Mouse (Mus musculus): ENCODE measurements at regions not wholly inside any gene's neighbourhood (a gene's known extent, or its start where the extent isn't known, plus 50 kb on each side); places are given as distances from the start of the nearest gene placed in this dataset.

DNA sequence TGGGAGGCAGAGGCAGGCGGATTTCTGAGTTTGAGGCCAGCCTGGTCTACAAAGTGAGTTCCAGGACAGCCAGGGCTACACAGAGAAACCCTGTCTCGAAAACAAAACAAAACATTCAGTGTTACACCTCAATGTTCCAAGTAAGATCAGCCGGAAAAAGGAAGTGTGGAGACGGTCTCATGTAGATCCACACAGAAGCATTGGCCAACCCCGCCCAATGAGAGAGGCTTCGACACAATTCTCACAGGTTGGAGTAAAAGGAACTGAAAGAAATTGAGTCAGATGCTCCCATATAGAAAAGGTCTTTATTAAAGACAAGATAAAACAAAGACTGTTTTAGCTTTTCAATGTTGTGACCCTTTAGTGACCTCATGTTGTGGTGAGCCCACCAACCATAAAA lies 190.3 kb upstream of the Mkln1 start:
- H3K9ac ChIP-seq (ENCODE audit: low read length), result no peak overlapping the region
- H3K9me3 ChIP-seq (replicated peaks; ENCODE audit: control insufficient read depth, low read length), result no peaks in the 10 kb centered on the region
- H3K4me3 ChIP-seq (ENCODE audit: low read depth, low read length), result no peak overlapping the region
- DNase-seq (ENCODE audit: low spot score) (no peak), ATAC-seq (no peak)
- no peak overlapping the region for H3K27ac ChIP-seq (ENCODE audit: low read depth, low read length)
- no peak overlapping the region for H3K4me2 ChIP-seq (ENCODE audit: low read length)
- H3K36me3 ChIP-seq (ENCODE audit: control insufficient read depth, insufficient read depth, low read length), result no peaks in the 10 kb centered on the region
- H3K27me3 ChIP-seq (replicated peaks; ENCODE audit: control insufficient read depth, insufficient read depth, low read length), result no peaks in the 10 kb centered on the region
- 93% methylated on average over 6 of the region's 6 CpGs for WGBS
- H3K4me1 ChIP-seq (ENCODE audit: control insufficient read depth, insufficient read depth, low read length), result no peaks in the 10 kb centered on the region

DNA sequence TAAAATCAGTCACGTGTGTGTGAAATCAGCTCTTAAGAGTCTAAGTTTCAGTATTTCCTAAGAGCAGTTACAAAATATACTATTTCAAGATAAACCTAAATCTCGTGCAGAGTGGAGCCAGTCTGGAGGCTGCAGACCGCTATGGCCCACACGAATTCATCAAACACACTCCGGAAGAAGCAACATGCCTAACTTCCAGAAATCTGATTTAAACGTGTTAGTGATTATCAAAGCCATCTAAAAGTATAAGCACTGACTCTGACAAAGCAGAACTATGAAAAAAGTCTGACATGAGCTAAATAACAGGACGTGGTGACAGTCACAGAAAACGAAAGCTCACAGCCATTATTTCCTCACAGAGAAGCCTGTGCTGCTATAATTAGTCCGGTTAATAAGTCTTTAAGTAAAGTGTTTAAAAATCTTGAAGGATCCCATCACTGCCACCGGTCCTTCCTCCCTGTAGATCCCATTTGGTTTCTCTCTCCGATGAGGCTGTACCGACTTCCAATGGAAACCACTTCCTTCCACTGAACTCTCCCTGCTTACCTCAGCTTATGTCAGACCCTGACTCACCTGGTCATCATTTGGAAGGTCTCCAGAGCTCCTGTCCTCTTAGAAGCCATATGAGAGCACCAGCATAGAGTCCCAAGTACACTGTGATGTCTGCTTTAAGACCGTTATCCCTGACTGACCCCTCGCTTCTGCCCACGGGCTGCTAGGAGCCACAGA lies 189.0 kb upstream of the Mkln1 start:
- H3K4me3 ChIP-seq (ENCODE audit: low read depth, low read length), result no peak overlapping the region
- H3K9ac ChIP-seq (ENCODE audit: low read length), result no peak overlapping the region
- no peaks in the 10 kb centered on the region for H3K9me3 ChIP-seq (replicated peaks; ENCODE audit: control insufficient read depth, low read length)
- H3K36me3 ChIP-seq (ENCODE audit: control insufficient read depth, insufficient read depth, low read length), result no peaks in the 10 kb centered on the region
- no peak overlapping the region for H3K27ac ChIP-seq (ENCODE audit: low read depth, low read length)
- WGBS, result 84% methylated on average over 15 of the region's 15 CpGs
- H3K4me2 ChIP-seq (ENCODE audit: low read length), result no peak overlapping the region
- H3K4me1 ChIP-seq (ENCODE audit: control insufficient read depth, insufficient read depth, low read length), result no peaks in the 10 kb centered on the region
- DNase-seq (ENCODE audit: low spot score) (no peak), ATAC-seq (no peak)
- no peaks in the 10 kb centered on the region for H3K27me3 ChIP-seq (replicated peaks; ENCODE audit: control insufficient read depth, insufficient read depth, low read length)

DNA sequence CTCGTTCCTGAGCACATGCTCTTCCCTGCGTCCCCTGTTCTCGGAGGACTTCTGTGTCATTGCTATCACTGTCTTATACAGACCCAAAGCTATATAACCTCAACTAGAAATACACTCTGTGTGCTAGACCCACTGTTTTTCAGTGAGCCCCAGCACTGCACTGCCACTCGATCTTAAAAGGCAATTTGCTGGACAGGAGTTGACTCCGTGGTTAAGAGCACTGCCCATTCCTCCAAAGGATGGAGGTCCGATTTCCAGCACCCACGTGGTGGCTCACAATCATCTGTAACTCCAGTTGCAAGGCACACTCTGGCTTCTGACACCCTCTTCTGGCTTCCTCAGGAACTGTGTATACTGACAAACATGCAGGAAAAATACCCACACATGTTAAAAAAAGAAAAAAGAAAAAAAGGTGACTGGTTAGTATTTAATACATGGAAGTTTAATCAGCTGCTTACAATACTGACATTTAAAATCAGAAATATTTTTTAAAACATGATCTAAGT lies 188.3 kb upstream of the Mkln1 start:
- DNase-seq (ENCODE audit: low spot score), result no peak
- WGBS, result 74% methylated on average over 7 of the region's 7 CpGs

DNA sequence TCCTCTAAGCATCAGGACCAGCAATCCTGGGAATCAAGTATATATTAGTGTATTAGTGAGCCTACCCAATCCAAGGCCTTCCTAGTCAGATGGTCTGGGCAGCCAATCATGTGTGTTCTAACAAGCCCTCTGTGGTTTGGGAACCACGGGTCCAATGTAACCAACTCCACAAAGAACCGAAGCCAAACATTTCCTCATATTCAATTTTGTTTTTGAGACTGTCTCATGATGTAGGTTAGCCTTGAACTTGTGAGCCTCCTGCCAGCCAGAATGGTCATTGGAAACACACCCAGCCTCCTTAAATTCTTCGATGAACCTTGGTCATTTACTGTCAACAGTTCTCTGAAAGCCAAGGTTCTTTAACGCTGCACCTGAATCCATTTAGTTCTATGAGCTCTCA lies 187.4 kb upstream of the Mkln1 start:
- no peaks in the 10 kb centered on the region for H3K4me1 ChIP-seq (ENCODE audit: control insufficient read depth, insufficient read depth, low read length)
- ATAC-seq (no peak), DNase-seq (ENCODE audit: low spot score) (no peak)
- H3K4me3 ChIP-seq (ENCODE audit: low read depth, low read length), result no peak overlapping the region
- H3K27ac ChIP-seq (ENCODE audit: low read depth, low read length), result no peak overlapping the region
- H3K36me3 ChIP-seq (ENCODE audit: control insufficient read depth, insufficient read depth, low read length), result no peaks in the 10 kb centered on the region
- no peak overlapping the region for H3K4me2 ChIP-seq (ENCODE audit: low read length)
- H3K9ac ChIP-seq (ENCODE audit: low read length), result no peak overlapping the region
- H3K27me3 ChIP-seq (replicated peaks; ENCODE audit: control insufficient read depth, insufficient read depth, low read length), result no peaks in the 10 kb centered on the region; the same call in 1 of the 2 replicates
- 91% methylated on average over 4 of the region's 4 CpGs for WGBS
- H3K9me3 ChIP-seq (replicated peaks; ENCODE audit: control insufficient read depth, low read length), result no peaks in the 10 kb centered on the region

More for the DNA sequence above, 188.3 kb upstream of the Mkln1 start:
- Histone ChIP-seq H3K4me1 (ENCODE audit: control insufficient read depth, insufficient read depth, low read length) (no peaks in the 10 kb centered on the region), H3K27me3 (replicated peaks; ENCODE audit: control insufficient read depth, insufficient read depth, low read length) (no peaks in the 10 kb centered on the region), H3K27ac (ENCODE audit: low read depth, low read length) (no peak overlapping the region), H3K4me3 (ENCODE audit: low read depth, low read length) (no peak overlapping the region), H3K4me2 (ENCODE audit: low read length) (no peak overlapping the region), H3K36me3 (ENCODE audit: control insufficient read depth, insufficient read depth, low read length) (no peaks in the 10 kb centered on the region), H3K9ac (ENCODE audit: low read length) (no peak overlapping the region), H3K9me3 (replicated peaks; ENCODE audit: control insufficient read depth, low read length) (no peaks in the 10 kb centered on the region)
- no peak for ATAC-seq

GRCm38 (mm10) chr6:31211616-31212015 lies 186.9 kb upstream of the Mkln1 start:
- Histone ChIP-seq H3K9ac (ENCODE audit: low read length) (no peak overlapping the region), H3K36me3 (ENCODE audit: control insufficient read depth, insufficient read depth, low read length) (no peaks in the 10 kb centered on the region), H3K4me3 (ENCODE audit: low read depth, low read length) (no peak overlapping the region), H3K4me2 (ENCODE audit: low read length) (no peak overlapping the region), H3K4me1 (ENCODE audit: control insufficient read depth, insufficient read depth, low read length) (no peaks in the 10 kb centered on the region), H3K27ac (ENCODE audit: low read depth, low read length) (no peak overlapping the region), H3K9me3 (replicated peaks; ENCODE audit: control insufficient read depth, low read length) (no peaks in the 10 kb centered on the region), H3K27me3 (replicated peaks; ENCODE audit: control insufficient read depth, insufficient read depth, low read length) (no peaks in the 10 kb centered on the region; the same call in 1 of the 2 replicates)
- WGBS, result 79% methylated on average over 5 of the region's 5 CpGs
- DNase-seq (ENCODE audit: low spot score), result no peak
- ATAC-seq, result no peak

DNA sequence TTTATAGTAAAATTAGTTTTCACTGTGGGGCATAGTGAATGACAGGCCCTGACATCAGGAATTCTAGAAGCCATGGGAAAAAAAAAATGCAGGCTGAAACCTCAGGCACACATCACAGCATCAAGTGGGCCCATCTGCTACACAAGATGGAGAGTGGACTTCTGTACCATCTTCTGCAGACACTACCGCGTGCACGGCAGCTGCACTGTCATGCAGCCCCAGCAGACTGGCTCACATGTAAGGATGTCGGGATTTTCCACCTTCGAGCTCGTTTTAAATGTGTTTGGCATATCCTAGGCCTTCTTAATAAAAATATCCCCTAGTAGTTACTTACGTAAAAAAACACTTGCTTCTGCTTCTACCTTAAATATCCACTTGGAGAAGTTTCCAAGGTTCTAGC lies 186.5 kb upstream of the Mkln1 start:
- H3K4me2 ChIP-seq (ENCODE audit: low read length), result no peak overlapping the region
- H3K9ac ChIP-seq (ENCODE audit: low read length), result no peak overlapping the region
- H3K27me3 ChIP-seq (replicated peaks; ENCODE audit: control insufficient read depth, insufficient read depth, low read length), result no peaks in the 10 kb centered on the region; the same call in 1 of the 2 replicates
- WGBS, result 82% methylated on average over 7 of the region's 7 CpGs
- H3K4me1 ChIP-seq (ENCODE audit: control insufficient read depth, insufficient read depth, low read length), result peaks cover 2% of the 10 kb centered on the region; the same call in 1 of the 2 replicates
- H3K27ac ChIP-seq (ENCODE audit: low read depth, low read length), result no peak overlapping the region
- no peak for DNase-seq (ENCODE audit: low spot score)
- H3K9me3 ChIP-seq (replicated peaks; ENCODE audit: control insufficient read depth, low read length), result no peaks in the 10 kb centered on the region
- H3K36me3 ChIP-seq (ENCODE audit: control insufficient read depth, insufficient read depth, low read length), result no peaks in the 10 kb centered on the region
- ATAC-seq, result no peak
- no peak overlapping the region for H3K4me3 ChIP-seq (ENCODE audit: low read depth, low read length)

- DNase-seq (ENCODE audit: low spot score) (no peak), ATAC-seq (no peak)
- 80% methylated on average over 13 of the region's 13 CpGs for WGBS
- Histone ChIP-seq H3K9ac (ENCODE audit: low read length) (no peak overlapping the region), H3K4me3 (ENCODE audit: low read depth, low read length) (no peak overlapping the region), H3K36me3 (ENCODE audit: control insufficient read depth, insufficient read depth, low read length) (no peaks in the 10 kb centered on the region), H3K4me1 (ENCODE audit: control insufficient read depth, insufficient read depth, low read length) (peaks cover 5% of the 10 kb centered on the region; the same call in 1 of the 2 replicates), H3K27ac (ENCODE audit: low read depth, low read length) (no peak overlapping the region), H3K9me3 (replicated peaks; ENCODE audit: control insufficient read depth, low read length) (no peaks in the 10 kb centered on the region), H3K4me2 (ENCODE audit: low read length) (no peak overlapping the region), H3K27me3 (replicated peaks; ENCODE audit: control insufficient read depth, insufficient read depth, low read length) (peaks cover 1% of the 10 kb centered on the region; the same call in 1 of the 2 replicates)
These were observed 185.8 kb upstream of the Mkln1 start for GRCm38 (mm10) chr6:31212694-31213093.

GRCm38 (mm10) chr6:31213161-31213560 lies 185.4 kb upstream of the Mkln1 start:
- H3K36me3 ChIP-seq (ENCODE audit: control insufficient read depth, insufficient read depth, low read length), result no peaks in the 10 kb centered on the region
- H3K27ac ChIP-seq (ENCODE audit: low read depth, low read length), result no peak overlapping the region
- 82% methylated on average over 4 of the region's 4 CpGs for WGBS
- ATAC-seq (no peak), DNase-seq (ENCODE audit: low spot score) (no peak)
- H3K4me1 ChIP-seq (ENCODE audit: control insufficient read depth, insufficient read depth, low read length), result peaks cover 6% of the 10 kb centered on the region; the same call in 1 of the 2 replicates
- no peak overlapping the region for H3K4me2 ChIP-seq (ENCODE audit: low read length)
- H3K4me3 ChIP-seq (ENCODE audit: low read depth, low read length), result no peak overlapping the region
- no peak overlapping the region for H3K9ac ChIP-seq (ENCODE audit: low read length)
- peaks cover 6% of the 10 kb centered on the region; the same call in 1 of the 2 replicates for H3K27me3 ChIP-seq (replicated peaks; ENCODE audit: control insufficient read depth, insufficient read depth, low read length)
- no peaks in the 10 kb centered on the region for H3K9me3 ChIP-seq (replicated peaks; ENCODE audit: control insufficient read depth, low read length)

- Histone ChIP-seq H3K9me3 (replicated peaks; ENCODE audit: control insufficient read depth, low read length) (no peaks in the 10 kb centered on the region), H3K36me3 (ENCODE audit: control insufficient read depth, insufficient read depth, low read length) (no peaks in the 10 kb centered on the region), H3K9ac (ENCODE audit: low read length) (no peak overlapping the region), H3K27ac (ENCODE audit: low read depth, low read length) (no peak overlapping the region), H3K4me3 (ENCODE audit: low read depth, low read length) (peak overlapping the region; percentile 68), H3K4me1 (ENCODE audit: control insufficient read depth, insufficient read depth, low read length) (peaks cover 18% of the 10 kb centered on the region; the same call in 1 of the 2 replicates), H3K27me3 (replicated peaks; ENCODE audit: control insufficient read depth, insufficient read depth, low read length) (peaks cover 30% of the 10 kb centered on the region), H3K4me2 (ENCODE audit: low read length) (peak overlapping the region; percentile 100)
- no peak for DNase-seq (ENCODE audit: low spot score)
- ATAC-seq, result no peak
- 76% methylated on average over 8 of the region's 8 CpGs for WGBS
These were observed 182.9 kb upstream of the Mkln1 start for GRCm38 (mm10) chr6:31215661-31216060.
